Mouse (Mus musculus): ENCODE data around the gene Emilin2.

DNA sequence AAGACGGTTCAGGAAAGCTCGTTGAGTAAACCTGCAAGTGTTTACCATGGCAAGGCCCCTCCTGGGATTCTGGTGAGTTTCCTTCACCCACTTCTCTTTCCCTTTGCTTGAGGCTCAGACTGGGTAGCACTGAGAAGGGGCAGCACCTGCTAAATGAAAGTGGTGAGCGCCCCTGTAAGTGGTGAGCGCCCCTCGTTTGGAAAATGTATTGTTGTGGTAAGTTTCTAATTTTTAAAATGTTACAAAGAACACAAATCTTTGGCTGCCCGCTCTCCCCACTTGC is 107.0 kb downstream of the Emilin2 start:
- TF ChIP-seq CTCF (IDR thresholded peaks at IDR 0.05; ENCODE audit: extremely low read depth, insufficient read length, insufficient replicate concordance, low read depth, low read length): no peak
- TF ChIP-seq POLR2A (IDR thresholded peaks at IDR 0.05; ENCODE audit: low read depth, low read length): no peak

Data from small intestine, adult 2 months (tissue).